Mouse (Mus musculus): Measurements from ENCODE around the gene Eml6. TPM values are rescaled to one million over a fixed set of nuclear protein-coding genes. Genes with fewer than 3 reads are reported as not detected.
"Not testable (repeated sequence)": the region's sequence is repeated elsewhere in the genome, so short reads cannot be mapped to it uniquely, and the experiment has no call there.

The Eml6 gene
- polyA plus RNA-seq, 1 experiment from 2014 or later = 0.25 TPM

DNA sequence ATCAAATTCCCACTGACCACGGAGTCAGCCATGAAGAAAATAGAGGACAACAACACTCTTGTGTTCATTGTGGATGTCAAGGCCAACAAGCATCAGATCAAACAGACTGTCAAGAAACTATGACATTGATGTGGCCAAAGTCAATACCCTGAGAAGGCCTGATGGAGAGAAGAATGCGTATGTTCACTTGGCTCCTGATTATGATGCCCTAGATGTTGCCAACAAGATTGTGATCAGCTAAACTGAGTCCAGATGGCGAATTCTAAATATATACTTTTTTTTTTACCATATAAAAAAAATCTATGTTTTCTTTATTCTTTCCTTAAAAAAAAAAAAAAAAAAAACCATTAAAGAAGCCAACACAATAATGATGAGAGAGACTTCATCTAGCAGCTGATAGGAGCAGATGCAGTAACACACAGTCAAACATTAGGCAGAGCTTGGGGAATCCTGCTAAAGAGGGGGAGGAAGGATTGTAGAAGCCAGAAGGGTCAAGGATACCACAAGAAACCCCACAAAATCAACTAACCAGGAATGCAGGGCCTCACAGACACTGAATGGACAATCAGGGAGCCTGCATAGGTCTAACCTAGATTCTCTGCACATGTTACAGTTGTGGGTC lies 185.1 kb downstream of the Eml6 start:
- H3K4me3 ChIP-seq (ENCODE audit: low read depth, low read length) = no peak overlapping the region
- no peaks in the 10 kb centered on the region for H3K9me3 ChIP-seq (ENCODE audit: low read depth, low read length)
- no peak overlapping the region; the same call in 1 of the 2 replicates for H3K27ac ChIP-seq (ENCODE audit: low read depth)
- no peak for DNase-seq
- H3K27me3 ChIP-seq (ENCODE audit: insufficient read depth, low read length) = no peaks in the 10 kb centered on the region
- no peak for ATAC-seq (ENCODE audit: insufficient read depth)
- WGBS = 93% methylated on average over 3 of the region's 3 CpGs
- TF ChIP-seq CTCF (IDR thresholded peaks at IDR 0.05; ENCODE audit: low read depth) = no peak
- H3K4me2 ChIP-seq = no peak overlapping the region
- H3K36me3 ChIP-seq (ENCODE audit: insufficient read depth) = no peaks in the 10 kb centered on the region
- no peak overlapping the region for H3K9ac ChIP-seq
- H3K4me1 ChIP-seq (ENCODE audit: insufficient read depth) = no peaks in the 10 kb centered on the region

DNA sequence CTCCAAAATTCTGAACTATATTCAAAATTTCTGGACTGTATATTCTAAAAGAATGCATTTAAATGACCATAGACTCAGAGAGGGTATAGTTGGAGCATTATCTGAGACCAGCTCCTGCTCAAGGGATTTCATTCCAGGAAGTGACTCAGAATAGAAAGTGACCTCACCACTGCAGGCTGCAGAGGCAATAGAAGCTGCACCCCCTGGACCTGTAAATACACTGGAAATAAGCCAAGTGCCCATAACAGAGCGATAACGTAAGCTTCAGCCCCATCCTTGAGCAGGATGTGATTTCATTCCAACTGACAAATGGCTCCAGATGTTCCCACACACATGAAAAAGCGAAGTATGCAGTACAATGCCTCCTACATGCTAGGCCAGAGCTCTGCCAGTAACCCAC lies 186.1 kb downstream of the Eml6 start:
- H3K27ac ChIP-seq (ENCODE audit: low read depth) = peak overlapping the region; percentile 43; the same call in 1 of the 2 replicates
- WGBS = 16% methylated on average over 3 of the region's 3 CpGs
- H3K4me1 ChIP-seq (ENCODE audit: insufficient read depth) = no peaks in the 10 kb centered on the region
- H3K36me3 ChIP-seq (ENCODE audit: insufficient read depth) = no peaks in the 10 kb centered on the region
- ATAC-seq (ENCODE audit: insufficient read depth) (peak; percentile 87), DNase-seq (peak; percentile 82)
- H3K27me3 ChIP-seq (ENCODE audit: insufficient read depth, low read length) = no peaks in the 10 kb centered on the region
- TF ChIP-seq CTCF (IDR thresholded peaks at IDR 0.05; ENCODE audit: low read depth) = no peak
- no peaks in the 10 kb centered on the region for H3K9me3 ChIP-seq (ENCODE audit: low read depth, low read length)
- H3K4me2 ChIP-seq = no peak overlapping the region
- H3K9ac ChIP-seq = no peak overlapping the region
- no peak overlapping the region for H3K4me3 ChIP-seq (ENCODE audit: low read depth, low read length)

DNA sequence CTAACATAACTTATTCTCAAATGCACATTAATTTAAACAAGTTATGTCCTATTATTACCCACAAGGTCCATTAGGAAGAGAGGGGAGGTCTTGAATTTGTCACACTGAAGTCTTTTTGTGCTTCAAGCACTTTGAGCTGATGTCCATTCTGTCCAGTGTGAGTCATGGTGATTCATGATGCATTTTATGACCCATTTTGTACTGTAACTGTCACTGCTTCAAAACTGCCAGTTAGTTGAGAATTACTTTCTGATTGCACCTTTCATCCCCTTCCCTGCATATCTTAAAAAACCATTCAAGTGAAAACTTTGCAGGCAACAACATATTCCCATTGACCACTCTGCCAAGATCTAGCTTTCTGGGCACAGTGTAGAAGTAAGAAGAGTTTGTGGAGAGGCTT lies 188.8 kb downstream of the Eml6 start:
- TF ChIP-seq CTCF (IDR thresholded peaks at IDR 0.05; ENCODE audit: low read depth) = no peak
- Histone ChIP-seq H3K4me2 (no peak overlapping the region), H3K9me3 (ENCODE audit: low read depth, low read length) (no peaks in the 10 kb centered on the region), H3K36me3 (ENCODE audit: insufficient read depth) (no peaks in the 10 kb centered on the region), H3K4me1 (ENCODE audit: insufficient read depth) (no peaks in the 10 kb centered on the region), H3K9ac (no peak overlapping the region), H3K4me3 (ENCODE audit: low read depth, low read length) (no peak overlapping the region), H3K27ac (ENCODE audit: low read depth) (no peak overlapping the region), H3K27me3 (ENCODE audit: insufficient read depth, low read length) (no peaks in the 10 kb centered on the region)
- ATAC-seq (ENCODE audit: insufficient read depth) (no peak), DNase-seq (no peak)

DNA sequence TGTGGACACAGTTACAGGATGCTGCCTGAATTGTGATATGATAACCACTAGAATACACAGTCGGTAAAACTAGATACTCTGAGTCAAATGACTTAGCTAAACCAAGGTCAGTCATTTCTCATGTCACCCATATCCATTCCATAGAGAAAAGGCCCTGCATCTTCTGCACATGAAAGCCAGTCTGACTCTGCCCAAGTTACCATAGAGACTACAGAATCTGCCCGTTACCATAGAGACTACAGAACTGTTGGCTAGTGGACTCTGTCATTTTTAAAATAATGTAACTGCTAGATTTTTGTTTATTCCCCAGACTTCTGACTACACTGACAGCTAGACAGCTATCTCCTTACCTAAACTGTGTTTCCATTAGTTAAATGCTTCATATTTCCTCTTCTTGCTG lies 198.1 kb downstream of the Eml6 start:
- Histone ChIP-seq H3K27me3 (ENCODE audit: insufficient read depth, low read length) (peaks cover 12% of the 10 kb centered on the region; the same call in 1 of the 2 replicates), H3K4me3 (ENCODE audit: low read depth, low read length) (no peak overlapping the region), H3K36me3 (ENCODE audit: insufficient read depth) (no peaks in the 10 kb centered on the region), H3K9ac (no peak overlapping the region), H3K4me2 (no peak overlapping the region), H3K27ac (ENCODE audit: low read depth) (no peak overlapping the region), H3K9me3 (ENCODE audit: low read depth, low read length) (no peaks in the 10 kb centered on the region), H3K4me1 (ENCODE audit: insufficient read depth) (no peaks in the 10 kb centered on the region)
- no peak for ATAC-seq (ENCODE audit: insufficient read depth)
- no peak for TF ChIP-seq CTCF (IDR thresholded peaks at IDR 0.05; ENCODE audit: low read depth)
- DNase-seq = no peak
- WGBS = 59% methylated on average over 2 of the region's 2 CpGs

DNA sequence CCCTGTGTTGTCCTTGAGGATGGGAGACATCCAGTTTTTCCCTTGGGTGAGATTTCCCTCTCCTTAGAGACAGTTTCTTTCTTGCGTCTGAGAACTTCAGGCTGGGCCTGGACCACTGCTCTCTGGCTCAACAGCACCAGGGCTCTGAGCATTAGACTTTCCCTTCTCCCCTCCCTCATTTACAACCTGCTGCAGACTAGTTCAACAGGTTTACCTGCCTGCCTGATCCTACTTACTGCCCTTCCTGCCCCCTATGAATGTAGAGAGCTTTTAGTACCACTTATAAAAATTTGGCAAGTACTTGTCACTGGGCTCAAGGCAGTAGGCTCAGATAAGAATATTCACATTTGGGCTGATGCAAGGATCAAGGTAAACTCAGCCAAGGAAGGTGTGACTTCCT lies 199.8 kb downstream of the Eml6 start:
- no peak overlapping the region for H3K9ac ChIP-seq

DNA sequence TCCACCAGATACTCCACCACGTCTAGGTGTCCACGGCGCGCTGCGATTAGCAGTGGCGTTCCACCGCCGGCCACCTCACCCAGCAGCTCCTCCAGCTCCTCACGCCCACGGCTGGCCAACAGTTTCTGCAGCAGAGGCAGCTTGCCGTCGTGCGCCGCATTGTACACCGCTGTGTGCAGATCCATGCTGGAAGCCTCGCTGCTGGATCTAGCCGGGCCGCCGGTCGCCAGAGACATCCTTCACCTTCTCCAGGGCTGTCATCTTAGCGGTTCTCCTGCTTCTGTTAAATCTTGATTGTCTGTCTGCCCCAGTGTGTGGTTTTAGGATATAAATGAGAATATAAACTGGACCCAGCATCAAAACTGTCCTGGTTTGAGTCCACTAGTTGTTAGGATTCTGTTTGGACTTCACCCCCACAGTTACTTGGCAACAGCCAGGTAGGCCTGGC lies 200.5 kb downstream of the Eml6 start, which contains the start of gene 4931440F15Rik:
4931440F15Rik (minus strand) TSS at position 398 of the 448 bp plus-strand sequence.
- H3K36me3 ChIP-seq (ENCODE audit: insufficient read depth); DNase-seq; H3K9me3 ChIP-seq (ENCODE audit: low read depth, low read length); H3K4me1 ChIP-seq (ENCODE audit: insufficient read depth); H3K9ac ChIP-seq; H3K27ac ChIP-seq (ENCODE audit: low read depth): not testable (repeated sequence)
- peak; percentile 5; the same call in 1 of the 2 replicates for ATAC-seq (ENCODE audit: insufficient read depth)
- H3K4me2 ChIP-seq = peak within 1 kb of the TSS; percentile 59
- H3K4me3 ChIP-seq (ENCODE audit: low read depth, low read length) = peak within 1 kb of the TSS; percentile 25
- 18% methylated on average over 21 of the region's 21 CpGs for WGBS
- peaks cover 12% of the 10 kb centered on the region; the same call in 1 of the 2 replicates for H3K27me3 ChIP-seq (ENCODE audit: insufficient read depth, low read length)

More for the DNA sequence above, 199.8 kb downstream of the Eml6 start:
- H3K27ac ChIP-seq (ENCODE audit: low read depth) = no peak overlapping the region
- no peak for TF ChIP-seq CTCF (IDR thresholded peaks at IDR 0.05; ENCODE audit: low read depth)
- no peak overlapping the region for H3K4me2 ChIP-seq
- 56% methylated on average over 1 of the region's 1 CpGs for WGBS
- DNase-seq (peak; percentile 18), ATAC-seq (ENCODE audit: insufficient read depth) (peak; percentile 62; the same call in 1 of the 2 replicates)
- H3K4me1 ChIP-seq (ENCODE audit: insufficient read depth) = no peaks in the 10 kb centered on the region
- H3K4me3 ChIP-seq (ENCODE audit: low read depth, low read length) = no peak overlapping the region
- H3K9me3 ChIP-seq (ENCODE audit: low read depth, low read length) = no peaks in the 10 kb centered on the region
- H3K36me3 ChIP-seq (ENCODE audit: insufficient read depth) = no peaks in the 10 kb centered on the region
- H3K27me3 ChIP-seq (ENCODE audit: insufficient read depth, low read length) = peaks cover 12% of the 10 kb centered on the region; the same call in 1 of the 2 replicates

DNA sequence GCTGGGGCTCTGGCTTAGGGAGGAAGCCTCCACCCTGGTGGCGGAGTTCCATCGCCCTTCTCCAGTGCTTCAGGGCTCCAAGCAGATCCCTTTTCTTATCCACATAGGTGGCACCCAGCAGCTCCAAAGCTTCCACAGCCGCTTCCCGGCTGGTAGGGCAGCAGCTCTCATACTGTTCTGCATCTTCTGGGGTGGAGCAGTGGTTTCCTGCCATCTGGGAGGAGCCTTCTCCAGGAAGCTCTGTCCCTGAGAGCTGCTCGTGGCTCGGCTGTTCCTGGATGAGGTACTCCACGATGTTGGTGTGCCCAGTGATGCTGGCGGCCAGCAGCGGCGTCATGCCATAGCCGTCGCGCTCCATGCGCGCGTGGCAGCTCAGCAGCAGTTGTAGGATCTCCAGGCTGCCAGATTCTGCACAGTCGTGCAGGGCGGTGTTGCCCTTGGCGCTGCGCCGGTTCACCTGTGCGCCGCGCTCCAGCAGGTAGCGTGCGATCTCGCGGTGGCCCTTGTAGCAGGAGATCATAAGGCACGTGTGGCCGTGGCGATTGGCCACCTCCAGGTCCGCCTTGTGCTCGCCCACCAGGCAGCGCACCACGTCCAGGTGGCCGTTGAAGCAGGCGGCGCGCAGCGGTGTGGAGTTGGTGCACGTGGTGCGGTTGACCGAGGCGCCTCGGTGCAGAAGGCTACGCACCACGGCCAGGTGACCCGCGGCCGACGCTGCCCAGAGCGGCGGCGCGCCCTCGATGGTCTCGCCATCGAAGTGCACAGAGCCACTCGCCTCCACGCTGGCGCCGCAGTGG lies 201.2 kb downstream of the Eml6 start:
- H3K9me3 ChIP-seq (ENCODE audit: low read depth, low read length); H3K36me3 ChIP-seq (ENCODE audit: insufficient read depth); H3K4me1 ChIP-seq (ENCODE audit: insufficient read depth); H3K27ac ChIP-seq (ENCODE audit: low read depth); H3K9ac ChIP-seq: not testable (repeated sequence)
- Histone ChIP-seq H3K4me2 (peak overlapping the region; percentile 59), H3K27me3 (ENCODE audit: insufficient read depth, low read length) (peaks cover 12% of the 10 kb centered on the region; the same call in 1 of the 2 replicates), H3K4me3 (ENCODE audit: low read depth, low read length) (peak overlapping the region; percentile 25)
- WGBS = 7% methylated on average over 50 of the region's 62 CpGs
- DNase-seq (peak; percentile 21), ATAC-seq (ENCODE audit: insufficient read depth) (peak; percentile 57)

All from lung, embryonic 14.5 days (tissue).